Comparison of ENCODE assay signal across 8 mouse cellular contexts in genomic region chr2:134673604-134674003, GRCm38 (mm10). TPM values are rescaled to one million over a fixed set of nuclear protein-coding genes. Genes with fewer than 3 reads are reported as not detected.
DNase-seq lines count a peak whose midpoint lies in the region; ATAC-seq and TF ChIP-seq lines count a peak whose summit lies in the region.

No protein-coding gene starts in this region.

- H3K36me3 ChIP-seq in kidney, embryonic 15.5 days: no peaks in the 10 kb centered on the region
- H3K36me3 ChIP-seq in E14TG2a.4 (ENCODE audit: insufficient read depth, low read length): no peaks in the 10 kb centered on the region
- H3K36me3 ChIP-seq in liver, embryonic 11.5 days (ENCODE audit: control insufficient read depth, insufficient read depth, low read length): no peaks in the 10 kb centered on the region
- H3K36me3 ChIP-seq in small intestine, adult 2 months (ENCODE audit: control insufficient read depth, insufficient read depth, low read length): no peaks in the 10 kb centered on the region

- DNase-seq in kidney, adult 18-20 months: peak; percentile 53
- DNase-seq in adrenal gland, postnatal 25 days: peak; percentile 30
- DNase-seq in liver, embryonic 11.5 days (ENCODE audit: low spot score): no peak
- DNase-seq in MN1 (ENCODE audit: low spot score): no peak

- H3K4me2 ChIP-seq in kidney, embryonic 15.5 days: no peak overlapping the region
- no peak overlapping the region for H3K4me2 ChIP-seq in liver, embryonic 11.5 days

- H3K4me1 ChIP-seq in kidney, embryonic 15.5 days: no peaks in the 10 kb centered on the region
- no peaks in the 10 kb centered on the region for H3K4me1 ChIP-seq in E14TG2a.4 (replicated peaks; ENCODE audit: low read depth, low read length)
- H3K4me1 ChIP-seq in liver, embryonic 11.5 days (replicated peaks; ENCODE audit: control insufficient read depth, insufficient read depth, low read length): no peaks in the 10 kb centered on the region
- no peaks in the 10 kb centered on the region for H3K4me1 ChIP-seq in small intestine, adult 2 months (ENCODE audit: control insufficient read depth, insufficient read depth, insufficient read length, low read length)

- TF ChIP-seq POLR2A in small intestine, adult 2 months (IDR thresholded peaks at IDR 0.05; ENCODE audit: low read depth, low read length): no peak

- H3K27ac ChIP-seq in kidney, embryonic 15.5 days: no peak overlapping the region
- no peak overlapping the region for H3K27ac ChIP-seq in liver, embryonic 11.5 days (ENCODE audit: low read depth, low read length)
- no peak overlapping the region for H3K27ac ChIP-seq in small intestine, adult 2 months (ENCODE audit: insufficient read depth, low read depth, low read length)

- H3K9ac ChIP-seq in kidney, embryonic 15.5 days: no peak overlapping the region
- H3K9ac ChIP-seq in liver, embryonic 11.5 days (ENCODE audit: low read depth, low read length): no peak overlapping the region

- no peaks in the 10 kb centered on the region for H3K27me3 ChIP-seq in kidney, embryonic 15.5 days
- H3K27me3 ChIP-seq in E14TG2a.4 (ENCODE audit: insufficient read depth, low read length): no peaks in the 10 kb centered on the region
- H3K27me3 ChIP-seq in liver, embryonic 11.5 days (replicated peaks; ENCODE audit: control insufficient read depth, insufficient read depth, low read length): no peaks in the 10 kb centered on the region
- no peaks in the 10 kb centered on the region for H3K27me3 ChIP-seq in small intestine, adult 2 months (ENCODE audit: control insufficient read depth, insufficient read depth, low read length)

- TF ChIP-seq CTCF in E14TG2a.4 (conservative IDR thresholded peaks at IDR 0.05; ENCODE audit: low read length): peak; percentile 86
- peak; percentile 23; the same call in 1 of the 2 replicates for TF ChIP-seq CTCF in small intestine, adult 2 months (IDR thresholded peaks at IDR 0.05; ENCODE audit: extremely low read depth, insufficient read length, insufficient replicate concordance, low read depth, low read length)

- no peaks in the 10 kb centered on the region for H3K9me3 ChIP-seq in kidney, embryonic 15.5 days (replicated peaks)
- H3K9me3 ChIP-seq in E14TG2a.4 (ENCODE audit: low read length): no peaks in the 10 kb centered on the region
- no peaks in the 10 kb centered on the region for H3K9me3 ChIP-seq in liver, embryonic 11.5 days (ENCODE audit: control insufficient read depth, low read length)

- no peak overlapping the region for H3K4me3 ChIP-seq in kidney, embryonic 15.5 days (replicated peaks)
- H3K4me3 ChIP-seq in E14TG2a.4 (replicated peaks; ENCODE audit: low read length): no peak overlapping the region
- H3K4me3 ChIP-seq in liver, embryonic 11.5 days (ENCODE audit: low read depth, low read length): no peak overlapping the region
- H3K4me3 ChIP-seq in small intestine, adult 2 months (ENCODE audit: low read depth, low read length): no peak overlapping the region

- 76% methylated on average over 5 of the region's 5 CpGs for WGBS in kidney, embryonic 15.5 days
- WGBS in liver, embryonic 11.5 days: 71% methylated on average over 5 of the region's 5 CpGs
- 73% methylated on average over 5 of the region's 5 CpGs for WGBS in small intestine, adult 2 months

- ATAC-seq in kidney, embryonic 15.5 days (replicated peaks; ENCODE audit: low FRiP score): no peak
- ATAC-seq in erythroid progenitor cell, adult 5-6 weeks (replicated peaks; ENCODE audit: low FRiP score, poor library complexity, severe bottlenecking): peak; percentile 70
- ATAC-seq in liver, embryonic 11.5 days (replicated peaks; ENCODE audit: low FRiP score): 0 out of 2 replicates have a peak, but pooled peaks have one; percentile 49

RNA-seq across cellular contexts. Expression of gene Tmx4, which starts 29.7 kb away (rescaled TPM):
- 20.9 and 21.0 TPM in 2 replicates for polyA plus RNA-seq in kidney, embryonic 15.5 days (2015; fragmentation: Nextera tagmentation; extraction: Ambion mirVana)
- 30.4 and 40.6 TPM in 2 replicates for total RNA-seq in adrenal gland, postnatal 25 days (2021)
- total RNA-seq in erythroid progenitor cell, adult 5-6 weeks (2015; ENCODE audit: low replicate concordance): 81.1 and 122 TPM in 2 replicates
- 131 and 153 TPM in 2 replicates for total RNA-seq in erythroid progenitor cell, adult 5-6 weeks (2017; ENCODE audit: low replicate concordance)
- polyA plus RNA-seq in liver, embryonic 11.5 days (2014; fragmentation: Nextera tagmentation; extraction: Ambion mirVana): 16.2 and 16.7 TPM in 2 replicates
- polyA plus RNA-seq in small intestine, adult 2 months (2012; rRNA removed): 1.4 and 2.8 TPM in 2 replicates

Comparison
In these comparisons a context has a peak if more than half of its experiments do, and no peak if none do; other contexts are left out.
1. DNase-seq: peak in kidney, adult 18-20 months (single experiment) and adrenal gland, postnatal 25 days (single experiment); none in liver, embryonic 11.5 days (single experiment) and MN1 (single experiment).